Mouse (Mus musculus) heart, embryonic 16.5 days (tissue): Measurements from ENCODE around the gene Ppa2. TPM values are rescaled to one million over a fixed set of nuclear protein-coding genes. Genes with fewer than 3 reads are reported as not detected.

Experiments
- ATAC-seq: fragments of 200-750 bp; cut with Nextera tagmentation; replicated peaks from 2 replicates; pipeline ENCODE4 v1.8.0; 2017; ENCODE audit warnings: moderate number of reproducible peaks; ENCODE audit not compliant: insufficient read depth, low FRiP score; ENCODE audit errors: extremely low read depth
- H3K27ac ChIP-seq: fragments of 300-500 bp; sonication (generic); 2 replicates; pipeline ENCODE4 v1.5.1; 2014; ENCODE audit warnings: mild to moderate bottlenecking, low read length, control low read depth, moderate library complexity
- H3K27me3 ChIP-seq: fragments of 300-500 bp; sonication (generic); 2 replicates; pipeline ENCODE4 v1.6.1; 2014; ENCODE audit warnings: low read length, mixed read lengths; ENCODE audit not compliant: control insufficient read depth, insufficient read depth
- H3K36me3 ChIP-seq: fragments of 300-500 bp; sonication (generic); 2 replicates; pipeline ENCODE4 v1.6.1; 2014; ENCODE audit not compliant: control insufficient read depth, insufficient read depth
- H3K4me1 ChIP-seq: fragments of 300-500 bp; sonication (generic); 2 replicates; pipeline ENCODE4 v1.6.1; 2014; ENCODE audit warnings: low read length, mixed read lengths; ENCODE audit not compliant: control insufficient read depth, insufficient read depth
- H3K4me2 ChIP-seq: fragments of 300-500 bp; sonication (generic); 2 replicates; pipeline ENCODE4 v1.6.1; 2014; ENCODE audit warnings: low read depth, mild to moderate bottlenecking, control low read depth, low read length
- H3K4me3 ChIP-seq: fragments of 300-500 bp; sonication (generic); 2 replicates; pipeline ENCODE4 v1.5.1; 2014; ENCODE audit warnings: mild to moderate bottlenecking, control low read depth, low read length
- H3K9ac ChIP-seq: fragments of 300-500 bp; sonication (generic); 2 replicates; pipeline ENCODE4 v1.6.1; 2014; ENCODE audit warnings: low read length, control low read depth
- H3K9me3 ChIP-seq: fragments of 300-500 bp; sonication (generic); replicated peaks from 2 replicates; pipeline ENCODE4 v1.6.1; 2016; ENCODE audit warnings: low read length; ENCODE audit not compliant: control insufficient read depth
- WGBS: fragments of 180-500 bp; shearing (Covaris S2); extraction: QIAGEN DNeasy Blood & Tissue Kit; methylation state at CpG from one replicate; pipeline ENCODE4 v1.1.7; 2014; 5-methylcytosine and 5-hydroxymethylcytosine counted together
- polyA plus RNA-seq: library from polyadenylated mRNA; unstranded; fragments of >200 nt; fragmentation: Nextera tagmentation; extraction: Ambion mirVana; gene quantifications from 2 replicates; pipeline ENCODE4 v1.2.1, GENCODE M21; 2015

Gene Ppa2
- polyA plus RNA-seq, 1 experiment from 2014 or later = 129 TPM

GRCm38 (mm10) chr3:133361406-133361805 lies 51.5 kb downstream of the Ppa2 start:
- no peak for ATAC-seq
- Histone ChIP-seq H3K4me3 (no peak overlapping the region), H3K4me1 (no peaks in the 10 kb centered on the region), H3K36me3 (no peaks in the 10 kb centered on the region), H3K4me2 (no peak overlapping the region), H3K9ac (no peak overlapping the region), H3K27ac (no peak overlapping the region), H3K9me3 (no peaks in the 10 kb centered on the region), H3K27me3 (no peaks in the 10 kb centered on the region)
- whole genome bisulfite sequencing = 100% methylated on average over 1 of the region's 1 CpGs

- H3K9me3 ChIP-seq = no peaks in the 10 kb centered on the region
- no peaks in the 10 kb centered on the region for H3K4me1 ChIP-seq
- H3K4me2 ChIP-seq = no peak overlapping the region
- WGBS = 83% methylated on average over 3 of the region's 3 CpGs
- no peak overlapping the region for H3K4me3 ChIP-seq
- H3K36me3 ChIP-seq = no peaks in the 10 kb centered on the region; the same call in 1 of the 2 replicates
- H3K27ac ChIP-seq = no peak overlapping the region
- ATAC-seq = no peak
- H3K9ac ChIP-seq = no peak overlapping the region
- no peaks in the 10 kb centered on the region for H3K27me3 ChIP-seq
Observed at GRCm38 (mm10) chr3:133364138-133364537, 54.2 kb downstream of the Ppa2 start.

- ATAC-seq = no peak
- H3K9ac ChIP-seq = no peak overlapping the region
- H3K27ac ChIP-seq = no peak overlapping the region
- no peaks in the 10 kb centered on the region for H3K9me3 ChIP-seq
- no peaks in the 10 kb centered on the region for H3K27me3 ChIP-seq
- no peaks in the 10 kb centered on the region for H3K4me1 ChIP-seq
- H3K36me3 ChIP-seq = no peaks in the 10 kb centered on the region; the same call in 1 of the 2 replicates
- H3K4me3 ChIP-seq = no peak overlapping the region
- 83% methylated on average over 9 of the region's 9 CpGs for WGBS
- H3K4me2 ChIP-seq = no peak overlapping the region
Observed at GRCm38 (mm10) chr3:133366096-133366495, 56.2 kb downstream of the Ppa2 start.

GRCm38 (mm10) chr3:133378174-133378573 lies 68.3 kb downstream of the Ppa2 start:
- no peak for ATAC-seq
- peaks cover 11% of the 10 kb centered on the region for H3K9me3 ChIP-seq
- no peak overlapping the region for H3K9ac ChIP-seq
- no peak overlapping the region for H3K4me3 ChIP-seq
- H3K27ac ChIP-seq = no peak overlapping the region
- H3K4me2 ChIP-seq = no peak overlapping the region
- no peaks in the 10 kb centered on the region for H3K4me1 ChIP-seq
- H3K27me3 ChIP-seq = no peaks in the 10 kb centered on the region
- H3K36me3 ChIP-seq = peaks cover 41% of the 10 kb centered on the region

- H3K4me1 ChIP-seq = peaks cover 2% of the 10 kb centered on the region; the same call in 1 of the 2 replicates
- H3K4me3 ChIP-seq = no peak overlapping the region
- 91% methylated on average over 1 of the region's 1 CpGs for WGBS
- no peak overlapping the region for H3K27ac ChIP-seq
- no peaks in the 10 kb centered on the region for H3K27me3 ChIP-seq
- peaks cover 11% of the 10 kb centered on the region for H3K9me3 ChIP-seq
- H3K4me2 ChIP-seq = no peak overlapping the region
- H3K9ac ChIP-seq = no peak overlapping the region
- ATAC-seq = no peak
- peaks cover 33% of the 10 kb centered on the region for H3K36me3 ChIP-seq
Observed at GRCm38 (mm10) chr3:133379997-133380396, 70.1 kb downstream of the Ppa2 start.

GRCm38 (mm10) chr3:133381519-133381918 lies 71.6 kb downstream of the Ppa2 start:
- peaks cover 2% of the 10 kb centered on the region; the same call in 1 of the 2 replicates for H3K4me1 ChIP-seq
- H3K9ac ChIP-seq = no peak overlapping the region
- H3K36me3 ChIP-seq = peaks cover 24% of the 10 kb centered on the region
- no peaks in the 10 kb centered on the region for H3K27me3 ChIP-seq
- ATAC-seq = no peak
- H3K4me3 ChIP-seq = no peak overlapping the region
- H3K27ac ChIP-seq = no peak overlapping the region
- no peak overlapping the region for H3K4me2 ChIP-seq
- WGBS = 85% methylated on average over 11 of the region's 11 CpGs
- peaks cover 11% of the 10 kb centered on the region for H3K9me3 ChIP-seq

GRCm38 (mm10) chr3:133382147-133382546 lies 72.2 kb downstream of the Ppa2 start:
- Histone ChIP-seq H3K27me3 (no peaks in the 10 kb centered on the region), H3K9ac (no peak overlapping the region), H3K9me3 (peaks cover 11% of the 10 kb centered on the region), H3K4me2 (no peak overlapping the region), H3K36me3 (peaks cover 20% of the 10 kb centered on the region), H3K4me1 (peaks cover 2% of the 10 kb centered on the region; the same call in 1 of the 2 replicates), H3K27ac (no peak overlapping the region), H3K4me3 (no peak overlapping the region)
- ATAC-seq = no peak
- 70% methylated on average over 9 of the region's 9 CpGs for WGBS

GRCm38 (mm10) chr3:133384164-133384708 lies 74.3 kb downstream of the Ppa2 start:
- H3K27ac ChIP-seq = no peak overlapping the region
- H3K9me3 ChIP-seq = no peaks in the 10 kb centered on the region
- no peak for ATAC-seq
- H3K9ac ChIP-seq = no peak overlapping the region
- 47% methylated on average over 6 of the region's 6 CpGs for WGBS
- H3K4me2 ChIP-seq = no peak overlapping the region
- H3K4me1 ChIP-seq = peaks cover 2% of the 10 kb centered on the region; the same call in 1 of the 2 replicates
- H3K4me3 ChIP-seq = no peak overlapping the region
- H3K27me3 ChIP-seq = no peaks in the 10 kb centered on the region
- peaks cover 3% of the 10 kb centered on the region for H3K36me3 ChIP-seq

GRCm38 (mm10) chr3:133387283-133387682 lies 77.4 kb downstream of the Ppa2 start:
- no peak overlapping the region for H3K4me3 ChIP-seq
- peaks cover 2% of the 10 kb centered on the region; the same call in 1 of the 2 replicates for H3K4me1 ChIP-seq
- no peaks in the 10 kb centered on the region for H3K27me3 ChIP-seq
- H3K4me2 ChIP-seq = no peak overlapping the region
- no peak overlapping the region for H3K27ac ChIP-seq
- no peak for ATAC-seq
- no peaks in the 10 kb centered on the region for H3K36me3 ChIP-seq
- no peak overlapping the region for H3K9ac ChIP-seq
- H3K9me3 ChIP-seq = no peaks in the 10 kb centered on the region
- WGBS = 65% methylated on average over 7 of the region's 7 CpGs
